Mouse (Mus musculus): ENCODE results near the gene S100b. TPM values are rescaled to one million over a fixed set of nuclear protein-coding genes. Genes with fewer than 3 reads are reported as not detected.

Gene S100b
- polyA plus RNA-seq, 1 experiment from 2014 or later: 0.23 TPM

GRCm38 (mm10) chr10:76257231-76257630, 3.6 kb downstream of the S100b start:
- H3K4me2 ChIP-seq (ENCODE audit: low read depth, low read length): no peak overlapping the region
- H3K4me1 ChIP-seq (ENCODE audit: insufficient read depth): 0 out of 2 replicates have a peak, but pooled peaks cover 2% of the 10 kb centered on the region
- no peak for TF ChIP-seq CTCF (IDR thresholded peaks at IDR 0.05; ENCODE audit: low read depth)
- TF ChIP-seq EP300 (IDR thresholded peaks at IDR 0.05; ENCODE audit: low read depth): no peak
- no peak for DNase-seq
- no peaks in the 10 kb centered on the region for H3K36me3 ChIP-seq (replicated peaks; ENCODE audit: insufficient read depth, low read length)
- no peaks in the 10 kb centered on the region for H3K27me3 ChIP-seq (ENCODE audit: insufficient read depth, low read length)
- WGBS (ENCODE audit: insufficient replicate concordance): 82% methylated on average over 7 of the region's 7 CpGs
- H3K9ac ChIP-seq (replicated peaks): no peak overlapping the region
- no peak for ATAC-seq
- H3K9me3 ChIP-seq (ENCODE audit: low read length): no peaks in the 10 kb centered on the region
- H3K4me3 ChIP-seq (ENCODE audit: low read depth, low read length): no peak overlapping the region
- H3K27ac ChIP-seq (ENCODE audit: low read depth): no peak overlapping the region

- Histone ChIP-seq H3K27me3 (ENCODE audit: insufficient read depth, low read length) (no peaks in the 10 kb centered on the region), H3K9ac (replicated peaks) (no peak overlapping the region), H3K4me2 (ENCODE audit: low read depth, low read length) (no peak overlapping the region), H3K9me3 (ENCODE audit: low read length) (no peaks in the 10 kb centered on the region), H3K4me3 (ENCODE audit: low read depth, low read length) (no peak overlapping the region), H3K36me3 (replicated peaks; ENCODE audit: insufficient read depth, low read length) (no peaks in the 10 kb centered on the region), H3K27ac (ENCODE audit: low read depth) (no peak overlapping the region), H3K4me1 (ENCODE audit: insufficient read depth) (0 out of 2 replicates have a peak, but pooled peaks cover 2% of the 10 kb centered on the region)
- 53% methylated on average over 12 of the region's 12 CpGs for WGBS (ENCODE audit: insufficient replicate concordance)
- DNase-seq: no peak
- TF ChIP-seq EP300 (IDR thresholded peaks at IDR 0.05; ENCODE audit: low read depth): no peak
- TF ChIP-seq CTCF (IDR thresholded peaks at IDR 0.05; ENCODE audit: low read depth): no peak
- no peak for ATAC-seq
Observed at GRCm38 (mm10) chr10:76257719-76258390, 4.2 kb downstream of the S100b start.

GRCm38 (mm10) chr10:76259566-76260232, 6.0 kb downstream of the S100b start:
- no peaks in the 10 kb centered on the region for H3K27me3 ChIP-seq (ENCODE audit: insufficient read depth, low read length)
- WGBS (ENCODE audit: insufficient replicate concordance): 69% methylated on average over 18 of the region's 18 CpGs
- no peak overlapping the region for H3K4me2 ChIP-seq (ENCODE audit: low read depth, low read length)
- no peak overlapping the region for H3K9ac ChIP-seq (replicated peaks)
- DNase-seq (no peak), ATAC-seq (no peak)
- no peaks in the 10 kb centered on the region for H3K36me3 ChIP-seq (replicated peaks; ENCODE audit: insufficient read depth, low read length)
- no peaks in the 10 kb centered on the region for H3K9me3 ChIP-seq (ENCODE audit: low read length)
- H3K4me3 ChIP-seq (ENCODE audit: low read depth, low read length): no peak overlapping the region
- 0 out of 2 replicates have a peak, but pooled peaks cover 2% of the 10 kb centered on the region for H3K4me1 ChIP-seq (ENCODE audit: insufficient read depth)
- H3K27ac ChIP-seq (ENCODE audit: low read depth): no peak overlapping the region
- no peak for TF ChIP-seq EP300 (IDR thresholded peaks at IDR 0.05; ENCODE audit: low read depth)
- no peak for TF ChIP-seq CTCF (IDR thresholded peaks at IDR 0.05; ENCODE audit: low read depth)

GRCm38 (mm10) chr10:76260358-76261059, 6.9 kb downstream of the S100b start:
- 0 out of 2 replicates have a peak, but pooled peaks cover 2% of the 10 kb centered on the region for H3K4me1 ChIP-seq (ENCODE audit: insufficient read depth)
- DNase-seq: no peak

GRCm38 (mm10) chr10:76261447-76261846, 7.8 kb downstream of the S100b start:
- Histone ChIP-seq H3K27me3 (ENCODE audit: insufficient read depth, low read length) (no peaks in the 10 kb centered on the region), H3K9me3 (ENCODE audit: low read length) (no peaks in the 10 kb centered on the region), H3K27ac (ENCODE audit: low read depth) (no peak overlapping the region), H3K4me3 (ENCODE audit: low read depth, low read length) (no peak overlapping the region), H3K4me2 (ENCODE audit: low read depth, low read length) (no peak overlapping the region), H3K9ac (replicated peaks) (no peak overlapping the region), H3K36me3 (replicated peaks; ENCODE audit: insufficient read depth, low read length) (no peaks in the 10 kb centered on the region; the same call in 1 of the 2 replicates), H3K4me1 (ENCODE audit: insufficient read depth) (0 out of 2 replicates have a peak, but pooled peaks cover 2% of the 10 kb centered on the region)
- peak; percentile 73 for ATAC-seq
- TF ChIP-seq CTCF (IDR thresholded peaks at IDR 0.05; ENCODE audit: low read depth) (no peak), EP300 (IDR thresholded peaks at IDR 0.05; ENCODE audit: low read depth) (no peak)
- 28% methylated on average over 3 of the region's 3 CpGs for WGBS (ENCODE audit: insufficient replicate concordance)
- no peak for DNase-seq

More at GRCm38 (mm10) chr10:76260358-76261059, 6.9 kb downstream of the S100b start:
- H3K27ac ChIP-seq (ENCODE audit: low read depth): no peak overlapping the region
- ATAC-seq: no peak
- TF ChIP-seq EP300 (IDR thresholded peaks at IDR 0.05; ENCODE audit: low read depth) (no peak), CTCF (IDR thresholded peaks at IDR 0.05; ENCODE audit: low read depth) (peak; percentile 26; the same call in 1 of the 2 replicates)
- H3K36me3 ChIP-seq (replicated peaks; ENCODE audit: insufficient read depth, low read length): no peaks in the 10 kb centered on the region; the same call in 1 of the 2 replicates
- no peaks in the 10 kb centered on the region for H3K9me3 ChIP-seq (ENCODE audit: low read length)
- H3K4me3 ChIP-seq (ENCODE audit: low read depth, low read length): no peak overlapping the region
- no peak overlapping the region for H3K4me2 ChIP-seq (ENCODE audit: low read depth, low read length)
- no peak overlapping the region for H3K9ac ChIP-seq (replicated peaks)
- no peaks in the 10 kb centered on the region for H3K27me3 ChIP-seq (ENCODE audit: insufficient read depth, low read length)
- 59% methylated on average over 11 of the region's 11 CpGs for WGBS (ENCODE audit: insufficient replicate concordance)

GRCm38 (mm10) chr10:76262431-76262830, 8.8 kb downstream of the S100b start:
- 76% methylated on average over 4 of the region's 4 CpGs for WGBS (ENCODE audit: insufficient replicate concordance)
- TF ChIP-seq CTCF (IDR thresholded peaks at IDR 0.05; ENCODE audit: low read depth) (no peak), EP300 (IDR thresholded peaks at IDR 0.05; ENCODE audit: low read depth) (no peak)
- no peaks in the 10 kb centered on the region for H3K9me3 ChIP-seq (ENCODE audit: low read length)
- ATAC-seq (no peak), DNase-seq (no peak)
- H3K36me3 ChIP-seq (replicated peaks; ENCODE audit: insufficient read depth, low read length): no peaks in the 10 kb centered on the region; the same call in 1 of the 2 replicates
- 0 out of 2 replicates have a peak, but pooled peaks cover 2% of the 10 kb centered on the region for H3K4me1 ChIP-seq (ENCODE audit: insufficient read depth)
- H3K27ac ChIP-seq (ENCODE audit: low read depth): no peak overlapping the region
- no peak overlapping the region for H3K4me3 ChIP-seq (ENCODE audit: low read depth, low read length)
- H3K9ac ChIP-seq (replicated peaks): no peak overlapping the region
- H3K4me2 ChIP-seq (ENCODE audit: low read depth, low read length): no peak overlapping the region
- no peaks in the 10 kb centered on the region for H3K27me3 ChIP-seq (ENCODE audit: insufficient read depth, low read length)
